Mouse (Mus musculus): ENCODE data around the gene Slc35e3.

Gene Slc35e3

DNA sequence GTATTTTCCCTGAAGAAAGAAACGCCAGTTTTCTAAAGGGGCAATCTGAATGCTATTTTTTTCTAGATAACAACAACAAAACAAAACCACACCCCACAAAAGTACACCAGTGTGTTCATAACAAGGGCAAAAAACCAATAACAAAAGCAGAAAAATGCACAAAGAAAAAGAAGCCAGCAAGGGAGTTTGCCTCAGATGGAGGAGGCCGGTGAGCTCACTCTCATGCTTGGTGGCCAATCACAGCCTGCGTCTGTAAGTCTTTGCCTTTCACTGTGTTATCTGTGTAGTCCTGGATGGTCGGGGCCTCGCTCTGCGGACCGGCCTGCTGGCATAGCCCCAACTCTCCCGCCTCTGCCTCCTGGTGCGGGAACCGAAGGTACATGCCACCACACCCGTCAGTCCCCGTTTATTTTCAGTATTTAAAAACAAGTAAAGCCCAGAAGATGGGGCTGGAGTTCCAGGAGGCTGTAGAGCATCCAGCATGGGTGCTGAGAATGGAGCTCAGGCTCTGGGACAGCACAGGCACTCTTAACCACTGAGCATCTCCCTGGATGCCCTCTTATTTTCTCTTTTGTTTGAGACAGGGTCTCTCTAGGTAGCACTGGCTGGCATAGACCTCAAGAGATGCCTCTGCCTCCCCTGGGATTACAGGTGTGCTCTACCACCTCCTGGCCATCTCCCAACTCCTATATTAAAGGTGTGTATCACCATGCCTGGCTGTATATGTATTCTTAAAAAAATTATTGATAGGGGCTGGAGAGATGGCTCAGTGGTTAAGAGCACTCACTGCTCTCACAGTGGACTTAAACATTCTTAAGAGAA lies 30.3 kb upstream of the Slc35e3 start:
- no peak for DNase-seq

DNA sequence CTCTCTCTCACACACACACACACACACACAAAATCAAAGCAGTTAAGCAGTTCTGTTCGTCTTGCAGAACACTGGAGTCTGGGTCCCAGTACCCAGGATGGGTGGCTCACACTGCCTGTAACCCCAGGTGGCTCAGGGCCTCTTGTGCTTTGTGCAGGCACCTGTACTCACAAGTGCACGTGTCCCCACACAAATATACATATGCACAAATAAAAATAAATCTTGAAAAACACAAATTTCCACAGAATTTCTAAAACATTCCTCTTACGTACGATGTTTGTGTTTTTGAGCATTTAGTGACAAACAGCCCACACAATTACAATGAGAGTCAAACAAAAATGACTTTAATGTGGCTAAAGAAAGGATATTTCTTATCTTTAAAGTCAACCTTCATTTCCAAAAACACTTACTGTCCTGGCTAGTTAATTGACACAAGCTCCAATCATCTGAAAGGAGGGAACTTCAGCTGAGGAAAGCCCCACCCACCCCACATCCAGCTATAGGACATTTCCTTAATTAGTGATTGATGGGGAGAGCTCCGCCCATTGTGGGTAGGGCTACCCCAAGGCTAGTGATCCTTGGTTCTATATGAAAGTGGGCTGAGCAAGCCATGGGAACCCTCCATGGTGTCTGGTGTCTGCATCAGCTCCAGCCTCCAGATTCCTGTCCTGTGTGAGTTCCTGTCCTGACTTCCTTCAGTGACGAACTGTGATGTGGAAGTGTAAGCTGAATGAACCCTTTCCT lies 29.4 kb upstream of the Slc35e3 start:
- no peak for DNase-seq

DNA sequence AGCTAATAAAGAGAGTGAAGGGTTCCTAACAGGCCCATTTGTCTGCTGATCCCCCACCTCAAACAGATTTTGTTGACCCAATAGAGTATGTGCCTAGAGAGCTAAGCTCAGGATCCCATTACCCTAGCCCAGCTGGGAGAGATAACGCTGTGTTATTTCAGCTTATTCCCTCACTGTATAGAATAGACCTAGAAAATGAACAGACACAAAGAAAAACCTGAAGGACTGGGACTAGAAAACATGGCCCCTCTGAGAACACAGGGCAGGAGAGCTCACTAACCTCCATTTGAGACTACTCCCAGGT lies 28.6 kb upstream of the Slc35e3 start:
- DNase-seq = no peak

DNA sequence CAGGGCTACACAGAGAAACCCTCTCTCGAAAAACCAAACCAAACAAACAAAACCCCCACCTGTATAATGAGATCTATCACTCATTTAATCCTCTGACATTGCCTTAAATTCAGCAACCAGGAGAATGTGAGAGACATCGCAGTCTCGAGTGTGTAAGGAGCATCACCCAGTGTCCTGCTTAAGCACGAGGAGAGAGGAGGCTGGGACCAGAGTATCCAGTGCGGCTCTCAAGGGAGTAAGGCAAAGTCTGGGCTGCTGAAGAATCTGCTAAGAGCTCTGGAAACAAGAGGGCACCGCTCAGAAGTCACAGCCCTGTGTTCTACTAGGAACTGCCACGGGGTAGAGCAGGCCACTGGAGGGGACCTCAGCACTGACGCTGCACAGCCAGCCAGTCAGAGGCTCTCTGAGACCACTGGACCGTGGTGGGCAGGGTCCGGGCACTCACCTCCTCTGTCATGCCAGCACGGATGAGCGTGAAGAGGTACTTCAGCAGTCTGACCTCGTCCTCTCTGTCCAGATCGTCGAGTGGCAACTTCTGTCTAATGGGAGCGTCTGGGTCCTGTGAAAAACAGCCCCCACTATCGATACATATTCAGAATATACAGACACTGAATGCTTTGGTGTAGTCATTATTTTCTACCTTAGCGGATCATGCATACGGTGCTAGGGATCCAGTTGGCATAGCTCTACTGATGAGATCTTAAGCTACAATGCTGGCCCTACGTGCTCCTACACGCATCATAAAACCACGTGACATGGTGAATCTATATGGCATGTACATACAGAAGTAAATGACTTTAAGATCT lies 28.0 kb upstream of the Slc35e3 start:
- DNase-seq = no peak

DNA sequence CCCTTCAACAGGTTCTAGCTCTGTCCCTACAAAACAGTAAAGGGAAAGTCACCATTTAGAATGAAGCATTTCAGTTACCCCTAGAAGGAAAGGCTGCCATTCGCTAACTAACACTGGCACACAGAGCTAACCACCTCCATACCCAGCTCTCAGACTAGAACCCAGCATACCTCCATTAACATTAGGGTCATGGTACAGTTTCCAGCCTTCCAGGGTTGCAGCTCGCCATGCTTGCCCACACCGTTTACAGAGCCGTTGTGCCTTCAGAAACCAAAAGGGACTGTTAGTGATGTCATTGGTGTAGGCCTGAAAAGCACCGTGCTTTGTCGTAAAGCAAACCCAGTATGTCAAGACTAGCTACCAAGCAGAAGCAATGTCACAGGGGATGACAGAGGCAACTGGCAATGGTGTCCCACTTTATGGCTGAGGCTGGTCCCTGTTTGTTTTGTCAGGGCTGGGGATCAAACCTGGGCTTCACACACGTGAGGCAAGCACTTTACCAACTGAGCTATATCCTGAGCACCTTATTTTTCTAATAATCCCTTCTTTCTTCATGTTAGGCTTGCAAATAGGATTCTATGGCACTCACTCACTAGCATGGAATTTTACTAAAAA lies 27.0 kb upstream of the Slc35e3 start:
- DNase-seq = no peak

DNA sequence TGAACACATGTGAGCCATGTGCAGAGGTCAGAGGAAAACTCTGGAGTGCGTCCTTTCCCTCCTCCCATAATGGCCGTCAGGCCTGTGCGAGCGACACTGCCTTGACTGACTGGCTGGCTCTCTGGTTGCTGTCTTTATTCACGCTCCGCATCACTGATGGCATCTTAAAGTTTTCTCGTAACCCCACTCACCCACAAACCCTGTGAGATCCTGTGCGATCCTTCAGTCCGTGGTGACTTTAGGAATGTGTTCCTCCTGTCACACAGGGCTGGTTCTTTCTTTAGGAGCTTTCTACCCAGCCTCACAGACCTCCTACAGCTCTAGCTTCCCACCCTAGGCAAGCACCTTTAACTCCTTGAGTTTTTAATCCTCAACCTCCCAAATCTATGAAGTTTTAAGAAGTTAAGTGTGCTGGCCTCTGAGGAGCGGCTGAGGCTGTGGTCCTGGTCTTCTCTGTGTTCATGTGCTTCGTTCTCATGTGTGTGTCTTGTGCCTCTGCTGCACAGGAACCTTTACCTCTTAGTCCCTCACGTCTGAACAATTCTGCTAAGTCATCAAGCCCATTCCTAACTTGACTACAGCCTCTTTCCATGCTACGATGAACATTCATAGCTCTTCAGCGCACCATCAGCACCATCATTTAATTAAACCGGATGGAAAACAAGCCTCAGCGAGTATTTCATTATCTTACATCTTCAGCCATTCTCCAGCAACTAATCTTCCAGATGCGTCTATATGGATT lies 26.4 kb upstream of the Slc35e3 start:
- no peak for DNase-seq

DNA sequence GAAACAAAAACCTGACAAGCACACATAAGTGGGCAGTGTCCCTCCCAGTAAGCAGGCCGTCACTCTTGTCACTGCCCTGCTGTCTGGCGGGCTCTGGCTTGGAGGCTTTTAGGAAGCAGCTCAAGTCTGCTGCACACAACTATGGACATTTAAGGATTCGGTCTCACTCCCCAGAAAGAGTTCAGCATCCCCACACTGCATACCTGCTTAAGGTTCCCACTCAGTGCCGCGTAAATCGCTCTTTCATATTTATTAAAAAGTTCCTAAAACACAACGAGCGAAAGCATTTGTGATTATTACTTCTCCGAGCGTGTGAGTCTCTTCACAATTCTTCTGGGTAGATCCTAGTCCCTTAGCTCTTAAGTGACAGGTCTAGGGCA lies 25.0 kb upstream of the Slc35e3 start:
- no peak for DNase-seq

DNA sequence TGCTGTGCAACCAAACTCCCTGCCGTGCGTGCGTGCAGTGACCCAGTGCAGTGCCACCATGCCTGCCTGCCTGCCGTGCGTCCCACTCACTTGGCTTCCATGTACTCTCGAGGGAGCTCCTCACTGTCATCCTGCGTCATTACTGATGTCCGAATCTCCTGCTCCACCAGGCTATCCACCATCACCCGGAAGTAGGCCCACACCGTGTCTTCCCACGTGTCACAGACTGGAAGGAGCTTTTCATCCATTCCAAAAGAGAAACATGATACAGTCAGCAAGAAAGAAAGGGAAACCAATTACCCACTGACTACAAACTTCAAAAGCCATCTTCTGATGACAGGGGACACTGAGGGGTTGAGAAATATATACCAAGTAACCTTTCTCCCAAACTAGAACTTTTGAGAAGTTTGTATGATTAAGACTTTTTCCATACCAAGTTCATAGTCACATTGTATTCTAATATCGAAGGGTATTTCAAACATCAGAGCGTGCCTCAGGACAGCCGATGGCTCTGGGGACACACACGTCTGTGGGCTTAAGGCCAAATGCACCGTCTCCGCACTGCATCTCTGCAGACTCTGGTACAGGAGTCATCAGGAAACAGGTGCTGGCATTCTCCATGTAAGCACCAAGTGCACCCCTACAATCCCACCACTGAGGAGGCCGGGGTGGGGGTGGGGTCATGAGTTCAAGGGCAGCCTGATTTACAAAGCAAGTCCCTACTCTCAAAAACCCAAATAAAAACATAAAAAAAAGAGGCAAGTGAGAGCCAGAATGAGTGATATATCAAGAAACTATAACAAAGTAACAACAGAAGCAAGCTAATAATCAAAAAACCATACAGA lies 24.3 kb upstream of the Slc35e3 start:
- no peak for DNase-seq

DNA sequence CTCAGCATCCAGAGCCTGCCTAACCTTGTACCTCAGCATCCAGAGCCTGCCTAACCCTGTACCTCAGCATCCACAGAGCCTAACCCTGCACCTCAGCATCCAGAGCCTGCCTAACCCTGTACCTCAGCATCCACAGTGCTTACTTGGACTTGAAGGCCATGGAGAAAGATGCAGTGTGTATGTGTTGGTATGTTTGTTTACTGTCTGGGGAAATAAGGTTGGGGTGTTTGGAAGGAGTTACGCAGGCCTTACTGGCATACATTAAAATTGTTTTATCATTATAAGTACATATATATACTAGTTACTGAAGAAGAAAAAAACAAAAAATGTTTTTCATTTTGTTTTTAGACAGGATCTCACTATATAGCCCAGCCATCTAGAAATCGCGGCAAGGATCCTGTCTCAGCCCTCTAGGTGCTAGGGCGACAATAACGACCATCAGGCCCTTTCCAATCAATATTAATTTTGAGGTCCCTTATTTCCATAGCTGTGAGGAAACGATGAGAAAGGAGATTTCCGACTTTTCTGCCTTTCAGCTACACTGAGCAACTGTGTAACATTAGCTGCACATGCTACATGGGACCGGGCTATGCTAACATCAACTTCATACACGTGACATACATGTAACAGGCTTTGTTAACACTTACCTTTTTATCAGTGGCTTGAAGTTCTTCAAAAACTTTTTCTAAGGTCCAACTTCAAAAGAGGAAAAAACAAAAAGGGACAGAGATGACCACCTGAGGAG lies 23.5 kb upstream of the Slc35e3 start:
- DNase-seq = no peak

DNA sequence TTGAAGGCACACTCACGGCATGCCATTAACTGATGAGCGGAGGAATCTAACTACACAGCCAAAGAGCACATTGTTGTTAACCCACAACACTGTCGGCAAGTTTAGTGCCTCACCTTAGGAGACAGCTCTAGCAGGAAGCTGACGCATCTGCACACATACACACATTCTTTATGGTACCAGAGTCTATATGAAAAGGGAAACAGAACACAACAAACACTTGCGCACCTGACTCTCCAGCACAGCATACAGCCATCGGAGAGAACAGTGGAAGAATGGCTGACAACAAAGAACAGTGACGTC lies 21.9 kb upstream of the Slc35e3 start:
- DNase-seq = no peak

DNA sequence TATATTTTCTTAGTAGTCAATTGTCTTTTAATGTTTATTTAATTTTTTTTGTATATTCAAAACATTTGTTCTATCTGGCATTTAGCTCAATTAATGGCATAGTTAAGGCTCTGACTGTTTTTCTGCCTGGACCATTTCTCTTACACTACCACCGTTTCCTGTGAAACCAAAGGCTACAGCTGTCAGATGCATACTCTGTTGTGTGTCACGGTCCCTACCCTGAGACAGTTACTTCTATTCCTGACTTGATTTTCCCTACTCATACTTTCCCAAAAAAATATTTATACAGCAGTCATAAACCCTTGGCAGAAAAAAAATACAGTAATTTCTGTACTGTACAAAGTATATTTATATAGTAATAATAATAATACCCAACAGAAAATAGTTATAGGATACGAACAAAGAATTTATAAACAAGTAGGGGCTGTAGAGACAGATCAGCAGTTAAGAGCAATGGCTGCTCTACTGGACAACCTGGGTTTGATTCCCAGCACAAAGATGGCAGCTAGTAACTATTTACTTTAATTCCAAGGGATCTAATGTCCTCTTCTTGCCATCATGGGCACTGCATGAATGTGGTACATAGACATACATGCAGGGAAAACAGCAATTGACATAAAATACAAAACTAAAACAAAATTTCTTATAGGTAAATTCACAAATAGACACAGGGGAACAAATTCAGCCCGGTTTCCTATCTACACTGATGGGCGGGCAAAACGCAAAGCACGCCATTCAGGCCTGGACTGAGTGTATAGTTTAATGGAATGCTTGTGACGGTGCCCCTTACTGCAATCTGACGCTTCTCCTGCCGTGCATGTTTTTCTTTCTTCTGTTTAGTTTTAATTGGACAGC lies 21.3 kb upstream of the Slc35e3 start:
- no peak for DNase-seq

DNA sequence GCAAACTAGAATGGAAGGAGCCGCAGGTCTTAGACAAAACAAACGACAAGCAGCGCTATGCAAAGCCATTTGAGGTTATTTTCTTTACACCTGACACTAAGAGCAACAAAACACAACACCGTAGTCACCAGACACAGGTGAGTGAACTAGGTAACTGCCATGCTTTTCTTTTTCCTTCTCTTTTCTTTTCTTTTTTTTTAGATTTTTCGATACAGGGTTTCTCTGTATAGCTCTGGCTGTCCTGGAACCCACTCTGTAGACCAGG lies 20.7 kb upstream of the Slc35e3 start:
- DNase-seq = no peak

DNA sequence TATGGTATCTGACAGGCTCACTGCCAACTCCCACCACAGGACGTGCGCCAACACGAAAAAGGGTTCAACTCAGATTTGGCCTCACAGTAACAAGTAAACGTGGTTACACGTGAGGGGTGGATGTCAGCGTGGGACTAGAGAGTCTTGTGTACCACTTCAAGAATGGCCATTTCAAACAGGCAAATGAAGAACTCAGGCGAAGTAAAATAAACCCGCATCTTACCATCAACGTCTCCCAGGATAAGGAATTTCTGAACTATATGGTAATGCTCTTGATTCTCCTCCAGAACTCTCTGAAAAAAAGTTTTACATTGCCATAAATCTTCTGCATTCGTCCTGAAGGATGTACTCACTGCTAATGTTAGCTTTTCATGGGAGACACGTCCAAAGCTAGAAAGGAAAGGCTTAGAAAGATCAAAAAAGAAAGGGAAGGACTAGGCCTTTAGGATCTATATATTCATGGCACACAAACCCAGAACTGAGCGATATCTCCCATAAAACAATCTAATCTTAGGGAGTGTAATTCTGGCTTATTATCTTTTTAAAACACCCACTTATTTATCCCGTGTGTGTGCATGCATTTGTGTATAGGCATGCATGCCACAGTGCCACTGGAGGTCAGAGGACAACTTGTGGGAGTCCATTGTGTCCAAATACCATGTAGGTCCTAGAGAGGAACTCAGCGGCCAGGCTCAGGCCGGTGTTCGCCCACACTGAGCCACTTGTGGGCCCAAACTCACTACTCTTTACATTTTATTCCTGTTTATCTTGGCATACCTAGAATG lies 20.1 kb upstream of the Slc35e3 start:
- DNase-seq = no peak

DNA sequence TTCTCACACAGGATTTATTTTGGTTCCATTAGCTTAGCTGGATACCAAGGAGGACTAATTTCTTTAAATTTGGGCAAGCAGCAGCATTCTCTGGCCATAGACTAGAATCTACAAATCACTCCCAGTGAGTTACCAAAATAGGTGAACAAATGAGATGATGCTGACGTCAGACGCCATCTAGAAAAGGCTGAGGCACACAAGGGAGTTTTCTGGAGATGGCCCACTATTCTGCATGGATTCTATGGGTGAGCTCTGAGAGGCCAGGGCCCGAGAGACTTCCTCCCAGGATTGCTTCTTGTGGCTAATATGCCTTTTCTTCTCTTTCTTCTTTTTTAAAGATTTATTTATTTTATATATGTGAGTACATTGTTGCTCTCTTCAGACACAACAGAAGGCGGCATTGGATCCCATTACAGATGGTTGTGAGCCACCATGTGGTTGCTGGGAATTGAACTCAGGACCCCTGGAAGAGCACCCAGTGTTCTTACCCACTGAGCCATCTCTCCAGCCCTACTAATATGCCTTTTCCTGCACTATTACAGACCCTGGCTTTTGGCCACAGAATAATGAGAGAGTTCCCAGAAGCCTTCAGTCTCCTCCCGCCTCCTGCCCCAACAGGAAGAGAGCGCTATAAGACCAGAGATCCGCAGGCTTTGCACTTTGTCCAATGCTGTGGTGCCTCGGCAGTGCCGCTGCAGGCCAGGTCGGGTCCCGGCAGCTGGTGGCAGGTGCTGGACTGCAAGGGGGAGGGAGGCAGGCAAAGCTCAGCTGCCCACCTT lies 19.1 kb upstream of the Slc35e3 start:
- no peak for DNase-seq

DNA sequence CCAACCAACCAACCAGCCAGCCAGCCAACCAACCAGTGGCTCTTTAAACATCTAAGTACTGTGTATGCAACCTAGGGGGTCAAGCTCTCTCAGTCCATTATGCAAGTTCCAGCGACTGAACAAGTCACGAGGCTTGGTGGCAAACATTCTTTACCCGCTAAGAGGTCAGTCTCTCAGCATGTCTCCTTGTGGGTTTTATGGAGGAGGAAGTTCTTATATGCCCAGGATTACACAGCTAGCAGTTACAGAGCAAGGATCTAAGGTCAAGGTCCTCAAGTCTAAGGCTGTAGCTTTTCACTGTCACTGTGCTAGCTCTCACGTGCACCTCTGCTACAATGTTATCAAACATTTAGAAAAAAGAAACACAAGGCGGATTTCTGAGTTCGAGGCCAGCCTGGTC lies 18.4 kb upstream of the Slc35e3 start:
- no peak for DNase-seq

DNA sequence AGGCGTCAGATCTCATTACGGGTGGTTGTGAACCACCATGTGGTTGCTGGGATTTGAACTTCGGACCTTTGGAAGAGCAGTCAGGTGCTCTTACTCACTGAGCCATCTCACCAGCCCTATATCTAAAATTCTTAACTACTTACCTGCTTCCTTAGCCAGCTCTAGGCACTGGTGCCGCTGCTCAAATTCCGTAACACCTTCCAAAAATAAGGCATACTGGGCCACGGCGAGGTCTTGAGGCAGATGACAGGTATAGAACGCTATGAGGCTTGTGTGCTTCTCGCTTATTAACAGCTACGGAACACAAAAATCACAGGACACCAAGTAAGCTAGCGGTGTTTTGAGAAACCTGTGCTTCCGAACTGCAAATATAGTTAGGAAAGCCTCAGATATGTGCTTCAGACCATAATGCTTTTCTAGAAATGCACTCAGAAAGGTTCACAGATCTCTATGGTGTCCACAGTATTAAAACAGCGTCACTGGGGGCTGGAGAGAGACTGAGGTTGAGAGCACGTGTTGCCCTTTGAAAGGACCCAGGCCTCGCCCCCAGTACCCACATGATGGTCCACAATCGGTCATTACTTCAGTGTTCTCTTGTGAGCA lies 17.5 kb upstream of the Slc35e3 start:
- no peak for DNase-seq

DNA sequence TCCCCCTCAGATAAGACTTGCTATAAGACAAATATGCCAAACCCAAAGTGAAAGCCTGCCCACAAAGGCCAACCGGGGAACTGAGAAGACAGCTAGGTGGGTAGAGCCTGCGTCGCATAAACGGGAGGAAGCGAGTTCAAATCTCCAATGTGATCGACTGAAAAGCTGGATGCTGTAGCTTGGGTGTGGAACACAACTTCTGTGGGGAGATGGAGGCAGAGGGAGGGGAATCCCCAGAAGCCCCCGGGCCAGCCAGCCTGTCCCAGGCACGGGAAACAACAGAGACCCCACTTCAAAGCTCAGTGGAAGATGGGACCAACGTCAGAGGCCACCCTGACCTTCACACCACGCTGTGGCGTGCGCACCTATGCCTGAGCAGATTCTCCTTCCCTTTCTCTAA lies 16.8 kb upstream of the Slc35e3 start:
- DNase-seq = no peak

DNA sequence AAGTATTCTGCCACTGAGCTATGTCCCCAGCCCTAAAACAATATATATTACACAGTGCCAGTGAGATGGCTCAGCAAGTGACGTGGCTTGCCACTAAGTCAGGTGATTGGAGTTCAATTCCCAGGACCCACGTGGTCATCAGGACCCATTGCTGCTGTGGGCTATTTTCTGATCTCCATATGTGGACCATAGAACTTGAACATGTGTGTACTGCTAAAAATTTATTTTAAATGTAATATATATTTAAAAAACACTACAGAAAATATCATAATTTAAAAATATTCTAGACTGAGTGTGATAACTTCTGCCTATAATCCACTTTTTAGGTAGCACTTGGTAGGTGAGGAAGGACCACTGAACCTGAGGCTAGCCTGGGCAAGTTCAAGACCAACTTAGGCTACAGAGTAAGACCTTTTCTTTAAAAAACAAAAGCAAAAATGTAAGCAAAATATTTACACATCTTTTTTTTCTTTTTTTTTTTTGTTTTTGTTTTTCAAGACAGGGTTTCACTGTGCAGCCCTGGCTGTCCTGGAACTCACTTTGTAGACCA lies 16.2 kb upstream of the Slc35e3 start:
- DNase-seq = no peak
